Mouse (Mus musculus) lung, embryonic 14.5 days (tissue): Measurements from ENCODE around the gene Hpd. TPM values are rescaled to one million over a fixed set of nuclear protein-coding genes. Genes with fewer than 3 reads are reported as not detected.

Experiments
- ATAC-seq: fragments of 200-750 bp; cut with Nextera tagmentation; 2 replicates; pipeline ENCODE4 v1.8.0; 2017; ENCODE audit warnings: mild to moderate bottlenecking, moderate TSS enrichment, moderate library complexity; ENCODE audit not compliant: insufficient read depth
- DNase-seq: peaks from one replicate; pipeline ENCODE4 v3.0.0-alpha.2; 2015
- H3K27ac ChIP-seq: fragments of 300-500 bp; sonication (generic); 2 replicates; pipeline ENCODE4 v1.5.1; 2014; ENCODE audit warnings: low read depth, mild to moderate bottlenecking, moderate library complexity
- H3K27me3 ChIP-seq: fragments of 300-500 bp; sonication (generic); 2 replicates; pipeline ENCODE4 v1.6.1; 2014; ENCODE audit warnings: low read length, control low read depth; ENCODE audit not compliant: insufficient read depth
- H3K36me3 ChIP-seq: fragments of 300-500 bp; sonication (generic); 2 replicates; pipeline ENCODE4 v1.6.1; 2014; ENCODE audit warnings: control low read depth; ENCODE audit not compliant: insufficient read depth
- H3K4me1 ChIP-seq: fragments of 300-500 bp; sonication (generic); 2 replicates; pipeline ENCODE4 v1.6.1; 2014; ENCODE audit warnings: antibody characterized with exemption, control low read depth; ENCODE audit not compliant: insufficient read depth
- H3K4me2 ChIP-seq: fragments of 300-500 bp; sonication (generic); 2 replicates; pipeline ENCODE4 v1.6.1; 2014; ENCODE audit warnings: mild to moderate bottlenecking
- H3K4me3 ChIP-seq: fragments of 300-500 bp; sonication (generic); 2 replicates; pipeline ENCODE4 v1.5.1; 2014; ENCODE audit warnings: low read depth, low read length
- H3K9ac ChIP-seq: fragments of 300-500 bp; sonication (generic); 2 replicates; pipeline ENCODE4 v1.6.1; 2014
- H3K9me3 ChIP-seq: fragments of 300-500 bp; sonication (generic); 2 replicates; pipeline ENCODE4 v1.6.1; 2016; ENCODE audit warnings: low read depth, low read length, control low read depth
- CTCF ChIP-seq: IDR thresholded peaks from 2 replicates; pipeline ENCODE4 v1.5.1; 2016; ENCODE audit warnings: antibody characterized with exemption, low read depth
- WGBS: fragments of 180-500 bp; shearing (Covaris S2); extraction: QIAGEN DNeasy Blood & Tissue Kit; methylation state at CpG from one replicate; pipeline ENCODE4 v1.1.7; 2014; 5-methylcytosine and 5-hydroxymethylcytosine counted together
- polyA plus RNA-seq: library from polyadenylated mRNA; unstranded; fragments of >200 nt; fragmentation: Nextera tagmentation; extraction: Ambion mirVana; gene quantifications from 2 replicates; pipeline ENCODE4 v1.2.1, GENCODE M21; 2014

The Hpd gene
- polyA plus RNA-seq, 1 experiment from 2014 or later, result not detected

GRCm38 (mm10) chr5:123135471-123136360 lies 46.8 kb downstream of the Hpd start:
- Histone ChIP-seq H3K4me2 (peak overlapping the region; percentile 100), H3K9ac (peak overlapping the region; percentile 99), H3K27me3 (no peaks in the 10 kb centered on the region), H3K27ac (peak overlapping the region; percentile 100), H3K36me3 (peaks cover 17% of the 10 kb centered on the region; the same call in 1 of the 2 replicates), H3K9me3 (no peaks in the 10 kb centered on the region), H3K4me3 (peak overlapping the region; percentile 92), H3K4me1 (peaks cover 44% of the 10 kb centered on the region)
- 2% methylated on average over 30 of the region's 30 CpGs for WGBS
- TF ChIP-seq CTCF, result no peak
- DNase-seq, result peak; percentile 88
- peak; percentile 1; the same call in 1 of the 2 replicates for ATAC-seq

GRCm38 (mm10) chr5:123134875-123135382 lies 47.6 kb downstream of the Hpd start:
- Histone ChIP-seq H3K27ac (peak overlapping the region; percentile 100), H3K36me3 (peaks cover 17% of the 10 kb centered on the region; the same call in 1 of the 2 replicates), H3K4me3 (peak overlapping the region; percentile 92), H3K9ac (peak overlapping the region; percentile 99; the same call in 1 of the 2 replicates), H3K4me2 (peak overlapping the region; percentile 100), H3K27me3 (no peaks in the 10 kb centered on the region), H3K9me3 (no peaks in the 10 kb centered on the region), H3K4me1 (peaks cover 44% of the 10 kb centered on the region)
- no peak for DNase-seq
- 16% methylated on average over 8 of the region's 8 CpGs for WGBS
- no peak for ATAC-seq
- TF ChIP-seq CTCF, result no peak

GRCm38 (mm10) chr5:123134186-123134874 lies 48.2 kb downstream of the Hpd start:
- H3K27ac ChIP-seq, result peak overlapping the region; percentile 100
- 17% methylated on average over 13 of the region's 13 CpGs for WGBS
- H3K9me3 ChIP-seq, result no peaks in the 10 kb centered on the region
- peaks cover 44% of the 10 kb centered on the region for H3K4me1 ChIP-seq
- H3K4me3 ChIP-seq, result peak overlapping the region; percentile 92; the same call in 1 of the 2 replicates
- H3K27me3 ChIP-seq, result no peaks in the 10 kb centered on the region
- DNase-seq, result peak; percentile 77
- peak overlapping the region; percentile 100 for H3K4me2 ChIP-seq
- peaks cover 19% of the 10 kb centered on the region; the same call in 1 of the 2 replicates for H3K36me3 ChIP-seq
- peak overlapping the region; percentile 13; the same call in 1 of the 2 replicates for H3K9ac ChIP-seq
- ATAC-seq, result no peak
- TF ChIP-seq CTCF, result no peak

GRCm38 (mm10) chr5:123133784-123134143 lies 48.8 kb downstream of the Hpd start:
- DNase-seq, result peak; percentile 72
- TF ChIP-seq CTCF, result no peak
- no peak overlapping the region for H3K9ac ChIP-seq

GRCm38 (mm10) chr5:123133083-123133783 lies 49.3 kb downstream of the Hpd start:
- Histone ChIP-seq H3K9ac (no peak overlapping the region), H3K9me3 (no peaks in the 10 kb centered on the region), H3K36me3 (peaks cover 23% of the 10 kb centered on the region; the same call in 1 of the 2 replicates), H3K4me2 (peak overlapping the region; percentile 100), H3K27ac (peak overlapping the region; percentile 100), H3K4me3 (no peak overlapping the region), H3K4me1 (peaks cover 44% of the 10 kb centered on the region), H3K27me3 (no peaks in the 10 kb centered on the region)
- ATAC-seq (no peak), DNase-seq (peak; percentile 92)
- TF ChIP-seq CTCF, result peak; percentile 99
- 13% methylated on average over 18 of the region's 18 CpGs for WGBS

More at GRCm38 (mm10) chr5:123133784-123134143, 48.8 kb downstream of the Hpd start:
- Histone ChIP-seq H3K4me2 (peak overlapping the region; percentile 100), H3K27ac (peak overlapping the region; percentile 100), H3K27me3 (no peaks in the 10 kb centered on the region), H3K4me1 (peaks cover 44% of the 10 kb centered on the region), H3K4me3 (no peak overlapping the region), H3K9me3 (no peaks in the 10 kb centered on the region), H3K36me3 (peaks cover 23% of the 10 kb centered on the region; the same call in 1 of the 2 replicates)
- 13% methylated on average over 7 of the region's 7 CpGs for WGBS
- peak; percentile 9; the same call in 1 of the 2 replicates for ATAC-seq

- 2% methylated on average over 44 of the region's 44 CpGs for WGBS
- H3K4me1 ChIP-seq, result peaks cover 40% of the 10 kb centered on the region
- peak within 1 kb of the TSS; percentile 33 for H3K4me3 ChIP-seq
- peaks cover 23% of the 10 kb centered on the region; the same call in 1 of the 2 replicates for H3K36me3 ChIP-seq
- H3K4me2 ChIP-seq, result peak within 1 kb of the TSS; percentile 100
- DNase-seq (peak; percentile 86), ATAC-seq (peak; percentile 56)
- H3K27me3 ChIP-seq, result no peaks in the 10 kb centered on the region
- H3K9me3 ChIP-seq, result no peaks in the 10 kb centered on the region
- peak within 1 kb of the TSS; percentile 58 for H3K9ac ChIP-seq
- H3K27ac ChIP-seq, result peak within 1 kb of the TSS; percentile 100
- TF ChIP-seq CTCF, result peak; percentile 98
Measured at GRCm38 (mm10) chr5:123132308-123133071, 50.0 kb downstream of the Hpd start, which contains the start of gene Rhof. Gene Rhof, minus strand, starts transcription at chr5:123132692.
